Mouse (Mus musculus) embryonic facial prominence, embryonic 11.5 days (tissue): ENCODE data around the gene Ppp1r37. TPM values are rescaled to one million over a fixed set of nuclear protein-coding genes. Genes with fewer than 3 reads are reported as not detected.
A peak's percentile ranks its signal among the peaks of the same experiment; 100 is the strongest.

ENCODE experiments used
- ATAC-seq: fragments of 200-750 bp; cut with Nextera tagmentation; replicated peaks from 2 replicates; pipeline ENCODE4 v1.8.0; 2017; ENCODE audit warnings: low read depth; ENCODE audit not compliant: insufficient number of reproducible peaks, low FRiP score, low TSS enrichment
- DNase-seq: peaks from one replicate; pipeline ENCODE4 v3.0.0-alpha.2; 2015; ENCODE audit warnings: low spot score
- H3K27ac ChIP-seq: fragments of 300-500 bp; sonication (generic); replicated peaks from 2 replicates; pipeline ENCODE4 v1.5.1; 2014; ENCODE audit warnings: mild to moderate bottlenecking, low read depth, low read length, control low read depth
- H3K27me3 ChIP-seq: fragments of 300-500 bp; sonication (generic); 2 replicates; pipeline ENCODE4 v1.6.1; 2014; ENCODE audit warnings: mild to moderate bottlenecking, low read length, moderate library complexity, mixed read lengths; ENCODE audit not compliant: control insufficient read depth, insufficient read depth
- H3K36me3 ChIP-seq: fragments of 300-500 bp; sonication (generic); replicated peaks from 2 replicates; pipeline ENCODE4 v1.6.1; 2014; ENCODE audit warnings: low read depth, mild to moderate bottlenecking, low read length, moderate library complexity, mixed read lengths; ENCODE audit not compliant: control insufficient read depth, insufficient read depth
- H3K4me1 ChIP-seq: fragments of 300-500 bp; sonication (generic); 2 replicates; pipeline ENCODE4 v1.6.1; 2014; ENCODE audit warnings: low read length, mixed read lengths; ENCODE audit not compliant: control insufficient read depth, insufficient read depth
- H3K4me2 ChIP-seq: fragments of 300-500 bp; sonication (generic); 2 replicates; pipeline ENCODE4 v1.6.1; 2014; ENCODE audit warnings: low read depth, mild to moderate bottlenecking, control low read depth, low read length, moderate library complexity
- H3K4me3 ChIP-seq: fragments of 300-500 bp; sonication (generic); 2 replicates; pipeline ENCODE4 v1.5.1; 2014; ENCODE audit warnings: low read depth, low read length, control low read depth
- H3K9ac ChIP-seq: fragments of 300-500 bp; sonication (generic); replicated peaks from 2 replicates; pipeline ENCODE4 v1.6.1; 2014; ENCODE audit warnings: mild to moderate bottlenecking, control low read depth, low read length
- H3K9me3 ChIP-seq: fragments of 300-500 bp; sonication (generic); replicated peaks from 2 replicates; pipeline ENCODE4 v1.6.1; 2016; ENCODE audit warnings: mild to moderate bottlenecking, low read length, inconsistent platforms, mixed read lengths; ENCODE audit not compliant: control insufficient read depth
- WGBS: fragments of 180-500 bp; shearing (Covaris S2); extraction: QIAGEN DNeasy Blood & Tissue Kit; methylation state at CpG from one replicate; pipeline ENCODE4 v1.1.7; 2014; 5-methylcytosine and 5-hydroxymethylcytosine counted together
- polyA plus RNA-seq: library from polyadenylated mRNA; unstranded; fragments of >200 nt; fragmentation: Nextera tagmentation; extraction: Ambion mirVana; gene quantifications from 2 replicates; pipeline ENCODE4 v1.2.1, GENCODE M21; 2014

Ppp1r37 gene
- polyA plus RNA-seq, 1 experiment from 2014 or later = 3.7 TPM

GRCm38 (mm10) chr7:19600562-19600961 lies 37.7 kb upstream of the Ppp1r37 start:
- H3K36me3 ChIP-seq = no peaks in the 10 kb centered on the region; the same call in none of the 2 replicates
- H3K9ac ChIP-seq = no peak overlapping the region
- no peak for ATAC-seq
- no peak overlapping the region for H3K4me3 ChIP-seq
- H3K27me3 ChIP-seq = no peaks in the 10 kb centered on the region
- no peak overlapping the region for H3K4me2 ChIP-seq
- no peaks in the 10 kb centered on the region for H3K9me3 ChIP-seq
- WGBS = 71% methylated on average over 5 of the region's 5 CpGs
- DNase-seq = no peak
- H3K4me1 ChIP-seq = no peaks in the 10 kb centered on the region
- H3K27ac ChIP-seq = no peak overlapping the region

- H3K9me3 ChIP-seq = no peaks in the 10 kb centered on the region
- H3K27ac ChIP-seq = no peak overlapping the region
- ATAC-seq = no peak
- WGBS = 90% methylated on average over 10 of the region's 10 CpGs
- H3K4me1 ChIP-seq = no peaks in the 10 kb centered on the region
- no peak overlapping the region for H3K4me3 ChIP-seq
- no peaks in the 10 kb centered on the region for H3K27me3 ChIP-seq
- H3K4me2 ChIP-seq = no peak overlapping the region
- H3K9ac ChIP-seq = no peak overlapping the region
- peaks cover 15% of the 10 kb centered on the region for H3K36me3 ChIP-seq
- no peak for DNase-seq
Measured at GRCm38 (mm10) chr7:19593061-19593730, 30.3 kb upstream of the Ppp1r37 start.

- no peaks in the 10 kb centered on the region for H3K27me3 ChIP-seq
- no peak overlapping the region for H3K9ac ChIP-seq
- H3K4me1 ChIP-seq = no peaks in the 10 kb centered on the region
- no peaks in the 10 kb centered on the region for H3K9me3 ChIP-seq
- ATAC-seq (0 out of 2 replicates have a peak, but pooled peaks have one; percentile 41), DNase-seq (peak; percentile 89)
- H3K36me3 ChIP-seq = peaks cover 33% of the 10 kb centered on the region
- no peak overlapping the region for H3K27ac ChIP-seq
- H3K4me3 ChIP-seq = no peak overlapping the region
- H3K4me2 ChIP-seq = no peak overlapping the region
- WGBS = 67% methylated on average over 3 of the region's 3 CpGs
Measured at GRCm38 (mm10) chr7:19589917-19590316, 27.0 kb upstream of the Ppp1r37 start.

- H3K36me3 ChIP-seq = peaks cover 38% of the 10 kb centered on the region
- no peaks in the 10 kb centered on the region for H3K9me3 ChIP-seq
- ATAC-seq (no peak), DNase-seq (peak; percentile 59)
- H3K4me1 ChIP-seq = no peaks in the 10 kb centered on the region
- 52% methylated on average over 3 of the region's 3 CpGs for WGBS
- H3K9ac ChIP-seq = no peak overlapping the region
- H3K27ac ChIP-seq = no peak overlapping the region
- no peaks in the 10 kb centered on the region for H3K27me3 ChIP-seq
- no peak overlapping the region for H3K4me2 ChIP-seq
- no peak overlapping the region for H3K4me3 ChIP-seq
Measured at GRCm38 (mm10) chr7:19589207-19589606, 26.3 kb upstream of the Ppp1r37 start.

- Histone ChIP-seq H3K4me3 (no peak overlapping the region), H3K4me1 (no peaks in the 10 kb centered on the region), H3K4me2 (no peak overlapping the region), H3K9ac (no peak overlapping the region), H3K36me3 (peaks cover 39% of the 10 kb centered on the region), H3K27ac (no peak overlapping the region), H3K27me3 (no peaks in the 10 kb centered on the region), H3K9me3 (no peaks in the 10 kb centered on the region)
- ATAC-seq = no peak
- WGBS = 73% methylated on average over 46 of the region's 46 CpGs
- DNase-seq = no peak
Measured at GRCm38 (mm10) chr7:19586269-19586668, 23.4 kb upstream of the Ppp1r37 start.

- Histone ChIP-seq H3K27ac (no peak overlapping the region), H3K9me3 (no peaks in the 10 kb centered on the region), H3K27me3 (peaks cover 22% of the 10 kb centered on the region), H3K36me3 (peaks cover 18% of the 10 kb centered on the region), H3K4me2 (no peak overlapping the region), H3K4me3 (no peak overlapping the region), H3K4me1 (no peaks in the 10 kb centered on the region; the same call in 1 of the 2 replicates), H3K9ac (no peak overlapping the region)
- WGBS = 84% methylated on average over 8 of the region's 8 CpGs
- DNase-seq (no peak), ATAC-seq (no peak)
Measured at GRCm38 (mm10) chr7:19580634-19581033, 17.8 kb upstream of the Ppp1r37 start.

GRCm38 (mm10) chr7:19579751-19580150 lies 16.9 kb upstream of the Ppp1r37 start:
- 77% methylated on average over 10 of the region's 10 CpGs for WGBS
- no peaks in the 10 kb centered on the region; the same call in 1 of the 2 replicates for H3K4me1 ChIP-seq
- peaks cover 22% of the 10 kb centered on the region for H3K27me3 ChIP-seq
- ATAC-seq (no peak), DNase-seq (no peak)
- no peak overlapping the region for H3K27ac ChIP-seq
- no peak overlapping the region for H3K9ac ChIP-seq
- no peaks in the 10 kb centered on the region for H3K9me3 ChIP-seq
- peaks cover 13% of the 10 kb centered on the region for H3K36me3 ChIP-seq
- no peak overlapping the region for H3K4me2 ChIP-seq
- no peak overlapping the region for H3K4me3 ChIP-seq

GRCm38 (mm10) chr7:19578436-19578835 lies 15.6 kb upstream of the Ppp1r37 start:
- Histone ChIP-seq H3K9ac (no peak overlapping the region), H3K36me3 (no peaks in the 10 kb centered on the region; the same call in none of the 2 replicates), H3K27me3 (peaks cover 22% of the 10 kb centered on the region), H3K27ac (no peak overlapping the region), H3K4me1 (no peaks in the 10 kb centered on the region; the same call in 1 of the 2 replicates), H3K9me3 (no peaks in the 10 kb centered on the region), H3K4me3 (no peak overlapping the region), H3K4me2 (no peak overlapping the region)
- ATAC-seq (no peak), DNase-seq (no peak)
- WGBS = 59% methylated on average over 4 of the region's 4 CpGs
